Mouse (Mus musculus) lung, postnatal 0 days (tissue): ENCODE measurements around the gene Tbx5.

Experiments used
- CTCF ChIP-seq: IDR thresholded peaks from 2 replicates; pipeline ENCODE4 v1.5.1; 2016; ENCODE audit warnings: antibody characterized with exemption, mild to moderate bottlenecking
- EP300 ChIP-seq: IDR thresholded peaks from 2 replicates; pipeline ENCODE4 v1.6.1; 2016; ENCODE audit warnings: antibody characterized with exemption, mild to moderate bottlenecking, control low read depth

GRCm38 (mm10) chr5:119803411-119804251, 28.8 kb upstream of the Tbx5 start:
- no peak for TF ChIP-seq CTCF
- TF ChIP-seq EP300, result no peak
